Mouse (Mus musculus): ENCODE results near the gene Vcl. TPM values are rescaled to one million over a fixed set of nuclear protein-coding genes. Genes with fewer than 3 reads are reported as not detected.
A peak's percentile ranks its signal among the peaks of the same experiment; 100 is the strongest.

Gene Vcl
- polyA plus RNA-seq, 1 experiment from 2014 or later = 14.3 TPM

GRCm38 (mm10) chr14:20903137-20903536 is 26.1 kb upstream of the Vcl start:
- no peaks in the 10 kb centered on the region for H3K36me3 ChIP-seq (ENCODE audit: control insufficient read depth, insufficient read depth, low read length)
- DNase-seq (no peak), ATAC-seq (ENCODE audit: low FRiP score, low TSS enrichment) (no peak)
- H3K27me3 ChIP-seq (ENCODE audit: control insufficient read depth, insufficient read depth, low read length) = no peaks in the 10 kb centered on the region
- no peak overlapping the region for H3K9ac ChIP-seq (replicated peaks; ENCODE audit: low read length)
- no peak overlapping the region for H3K27ac ChIP-seq (replicated peaks; ENCODE audit: low read depth, low read length)
- H3K4me2 ChIP-seq (ENCODE audit: low read length) = no peak overlapping the region
- no peaks in the 10 kb centered on the region for H3K9me3 ChIP-seq (ENCODE audit: control insufficient read depth, low read length)
- no peak overlapping the region for H3K4me3 ChIP-seq (replicated peaks; ENCODE audit: low read depth, low read length)
- H3K4me1 ChIP-seq (ENCODE audit: control insufficient read depth, insufficient read depth, low read length) = no peaks in the 10 kb centered on the region
- 86% methylated on average over 6 of the region's 6 CpGs for WGBS

GRCm38 (mm10) chr14:20911811-20912210 is 17.4 kb upstream of the Vcl start:
- Histone ChIP-seq H3K4me2 (ENCODE audit: low read length) (no peak overlapping the region), H3K9me3 (ENCODE audit: control insufficient read depth, low read length) (no peaks in the 10 kb centered on the region), H3K36me3 (ENCODE audit: control insufficient read depth, insufficient read depth, low read length) (no peaks in the 10 kb centered on the region), H3K4me3 (replicated peaks; ENCODE audit: low read depth, low read length) (no peak overlapping the region), H3K27ac (replicated peaks; ENCODE audit: low read depth, low read length) (no peak overlapping the region), H3K27me3 (ENCODE audit: control insufficient read depth, insufficient read depth, low read length) (no peaks in the 10 kb centered on the region), H3K9ac (replicated peaks; ENCODE audit: low read length) (no peak overlapping the region), H3K4me1 (ENCODE audit: control insufficient read depth, insufficient read depth, low read length) (no peaks in the 10 kb centered on the region)
- DNase-seq (no peak), ATAC-seq (ENCODE audit: low FRiP score, low TSS enrichment) (no peak)
- 84% methylated on average over 2 of the region's 2 CpGs for WGBS

GRCm38 (mm10) chr14:20914415-20914814 is 14.8 kb upstream of the Vcl start:
- Histone ChIP-seq H3K4me3 (replicated peaks; ENCODE audit: low read depth, low read length) (no peak overlapping the region), H3K36me3 (ENCODE audit: control insufficient read depth, insufficient read depth, low read length) (no peaks in the 10 kb centered on the region), H3K27me3 (ENCODE audit: control insufficient read depth, insufficient read depth, low read length) (no peaks in the 10 kb centered on the region), H3K4me1 (ENCODE audit: control insufficient read depth, insufficient read depth, low read length) (no peaks in the 10 kb centered on the region), H3K27ac (replicated peaks; ENCODE audit: low read depth, low read length) (no peak overlapping the region), H3K9ac (replicated peaks; ENCODE audit: low read length) (no peak overlapping the region), H3K9me3 (ENCODE audit: control insufficient read depth, low read length) (no peaks in the 10 kb centered on the region), H3K4me2 (ENCODE audit: low read length) (no peak overlapping the region)
- no peak for DNase-seq
- ATAC-seq (ENCODE audit: low FRiP score, low TSS enrichment) = no peak
- 66% methylated on average over 2 of the region's 2 CpGs for WGBS

GRCm38 (mm10) chr14:20916625-20917612 is 12.3 kb upstream of the Vcl start:
- H3K4me3 ChIP-seq (replicated peaks; ENCODE audit: low read depth, low read length) = no peak overlapping the region
- no peak for DNase-seq
- H3K27me3 ChIP-seq (ENCODE audit: control insufficient read depth, insufficient read depth, low read length) = no peaks in the 10 kb centered on the region
- no peaks in the 10 kb centered on the region for H3K9me3 ChIP-seq (ENCODE audit: control insufficient read depth, low read length)
- no peak overlapping the region for H3K27ac ChIP-seq (replicated peaks; ENCODE audit: low read depth, low read length)
- H3K36me3 ChIP-seq (ENCODE audit: control insufficient read depth, insufficient read depth, low read length) = no peaks in the 10 kb centered on the region
- WGBS = 93% methylated on average over 7 of the region's 7 CpGs
- ATAC-seq (ENCODE audit: low FRiP score, low TSS enrichment) = no peak
- no peak overlapping the region for H3K4me2 ChIP-seq (ENCODE audit: low read length)
- no peaks in the 10 kb centered on the region for H3K4me1 ChIP-seq (ENCODE audit: control insufficient read depth, insufficient read depth, low read length)
- H3K9ac ChIP-seq (replicated peaks; ENCODE audit: low read length) = no peak overlapping the region

- Histone ChIP-seq H3K9ac (replicated peaks; ENCODE audit: low read length) (no peak overlapping the region), H3K4me3 (replicated peaks; ENCODE audit: low read depth, low read length) (no peak overlapping the region), H3K27ac (replicated peaks; ENCODE audit: low read depth, low read length) (no peak overlapping the region), H3K4me1 (ENCODE audit: control insufficient read depth, insufficient read depth, low read length) (no peaks in the 10 kb centered on the region), H3K27me3 (ENCODE audit: control insufficient read depth, insufficient read depth, low read length) (no peaks in the 10 kb centered on the region), H3K36me3 (ENCODE audit: control insufficient read depth, insufficient read depth, low read length) (no peaks in the 10 kb centered on the region), H3K4me2 (ENCODE audit: low read length) (no peak overlapping the region), H3K9me3 (ENCODE audit: control insufficient read depth, low read length) (no peaks in the 10 kb centered on the region)
- ATAC-seq (ENCODE audit: low FRiP score, low TSS enrichment) (no peak), DNase-seq (no peak)
- WGBS = 90% methylated on average over 5 of the region's 5 CpGs
These were observed 5.0 kb upstream of the Vcl start for GRCm38 (mm10) chr14:20924071-20924789.

- no peak for DNase-seq
- no peaks in the 10 kb centered on the region for H3K36me3 ChIP-seq (ENCODE audit: control insufficient read depth, insufficient read depth, low read length)
- no peak overlapping the region for H3K27ac ChIP-seq (replicated peaks; ENCODE audit: low read depth, low read length)
- H3K4me2 ChIP-seq (ENCODE audit: low read length) = no peak overlapping the region
- H3K27me3 ChIP-seq (ENCODE audit: control insufficient read depth, insufficient read depth, low read length) = no peaks in the 10 kb centered on the region
- no peak for ATAC-seq (ENCODE audit: low FRiP score, low TSS enrichment)
- H3K9me3 ChIP-seq (ENCODE audit: control insufficient read depth, low read length) = no peaks in the 10 kb centered on the region
- 84% methylated on average over 4 of the region's 4 CpGs for WGBS
- peaks cover 10% of the 10 kb centered on the region for H3K4me1 ChIP-seq (ENCODE audit: control insufficient read depth, insufficient read depth, low read length)
- no peak overlapping the region for H3K4me3 ChIP-seq (replicated peaks; ENCODE audit: low read depth, low read length)
- no peak overlapping the region for H3K9ac ChIP-seq (replicated peaks; ENCODE audit: low read length)
These were observed 1.5 kb upstream of the Vcl start for GRCm38 (mm10) chr14:20927470-20928307.

GRCm38 (mm10) chr14:20928308-20928685 is 901 bp upstream of the Vcl start:
- H3K27ac ChIP-seq (replicated peaks; ENCODE audit: low read depth, low read length) = no peak overlapping the region
- no peak for DNase-seq
- WGBS = 17% methylated on average over 4 of the region's 4 CpGs

GRCm38 (mm10) chr14:20929814-20930434 is 726 bp downstream of the Vcl start:
- 3% methylated on average over 19 of the region's 19 CpGs for WGBS
- no peaks in the 10 kb centered on the region for H3K27me3 ChIP-seq (ENCODE audit: control insufficient read depth, insufficient read depth, low read length)

More at GRCm38 (mm10) chr14:20928308-20928685, 901 bp upstream of the Vcl start:
- Histone ChIP-seq H3K36me3 (ENCODE audit: control insufficient read depth, insufficient read depth, low read length) (no peaks in the 10 kb centered on the region), H3K4me3 (replicated peaks; ENCODE audit: low read depth, low read length) (peak overlapping the region; percentile 80; the same call in 1 of the 2 replicates), H3K4me2 (ENCODE audit: low read length) (peak overlapping the region; percentile 70), H3K9ac (replicated peaks; ENCODE audit: low read length) (no peak overlapping the region), H3K27me3 (ENCODE audit: control insufficient read depth, insufficient read depth, low read length) (no peaks in the 10 kb centered on the region), H3K9me3 (ENCODE audit: control insufficient read depth, low read length) (no peaks in the 10 kb centered on the region), H3K4me1 (ENCODE audit: control insufficient read depth, insufficient read depth, low read length) (peaks cover 10% of the 10 kb centered on the region)
- no peak for ATAC-seq (ENCODE audit: low FRiP score, low TSS enrichment)

More at GRCm38 (mm10) chr14:20929814-20930434, 726 bp downstream of the Vcl start:
- Histone ChIP-seq H3K36me3 (ENCODE audit: control insufficient read depth, insufficient read depth, low read length) (no peaks in the 10 kb centered on the region), H3K4me1 (ENCODE audit: control insufficient read depth, insufficient read depth, low read length) (peaks cover 10% of the 10 kb centered on the region), H3K4me3 (replicated peaks; ENCODE audit: low read depth, low read length) (peak overlapping the region; percentile 80), H3K27ac (replicated peaks; ENCODE audit: low read depth, low read length) (peak overlapping the region; percentile 84), H3K4me2 (ENCODE audit: low read length) (peak overlapping the region; percentile 70), H3K9me3 (ENCODE audit: control insufficient read depth, low read length) (no peaks in the 10 kb centered on the region), H3K9ac (replicated peaks; ENCODE audit: low read length) (peak overlapping the region; percentile 73)
- DNase-seq (no peak), ATAC-seq (ENCODE audit: low FRiP score, low TSS enrichment) (0 out of 2 replicates have a peak, but pooled peaks have one; percentile 2)
